Comparison of ENCODE assay signal across 8 mouse cellular contexts in genomic region chr13:37514641-37515305, GRCm38 (mm10).
DNase-seq lines count a peak whose midpoint lies in the region; ATAC-seq lines count a peak whose summit lies in the region.

No protein-coding gene starts in this region.

- intact Hi-C loops in heart, postnatal 10 days (cut with DNase I): no loop called here
- intact Hi-C loops in left cerebral cortex, postnatal 14 days (cut with DNase I): no loop called here

- no peak overlapping the region for H3K9ac ChIP-seq in heart, embryonic 15.5 days
- H3K9ac ChIP-seq in hindbrain, embryonic 16.5 days (ENCODE audit: low read depth, low read length): no peak overlapping the region
- peak overlapping the region; percentile 43; the same call in 1 of the 2 replicates for H3K9ac ChIP-seq in midbrain, embryonic 14.5 days (replicated peaks; ENCODE audit: low read length)

- H3K4me1 ChIP-seq in heart, embryonic 15.5 days (replicated peaks): peaks cover 13% of the 10 kb centered on the region
- H3K4me1 ChIP-seq in embryonic facial prominence, embryonic 10.5 days: peaks cover 27% of the 10 kb centered on the region
- H3K4me1 ChIP-seq in hindbrain, embryonic 16.5 days (ENCODE audit: control insufficient read depth, insufficient read depth, low read depth, low read length): peaks cover 10% of the 10 kb centered on the region
- peaks cover 16% of the 10 kb centered on the region for H3K4me1 ChIP-seq in midbrain, embryonic 14.5 days (ENCODE audit: control insufficient read depth, insufficient read depth, low read length)

- no peaks in the 10 kb centered on the region for H3K27me3 ChIP-seq in heart, embryonic 15.5 days
- H3K27me3 ChIP-seq in embryonic facial prominence, embryonic 10.5 days (replicated peaks; ENCODE audit: low read depth, poor library complexity, severe bottlenecking): no peaks in the 10 kb centered on the region
- no peaks in the 10 kb centered on the region for H3K27me3 ChIP-seq in hindbrain, embryonic 16.5 days (replicated peaks; ENCODE audit: control insufficient read depth, insufficient read depth, low read length)
- 0 out of 2 replicates have a peak, but pooled peaks cover 4% of the 10 kb centered on the region for H3K27me3 ChIP-seq in midbrain, embryonic 14.5 days (ENCODE audit: control insufficient read depth, insufficient read depth, low read length)

- no peak overlapping the region for H3K4me3 ChIP-seq in heart, embryonic 15.5 days
- peak overlapping the region; percentile 38 for H3K4me3 ChIP-seq in embryonic facial prominence, embryonic 10.5 days
- H3K4me3 ChIP-seq in hindbrain, embryonic 16.5 days (ENCODE audit: low read length): no peak overlapping the region
- H3K4me3 ChIP-seq in midbrain, embryonic 14.5 days (replicated peaks; ENCODE audit: low read depth, low read length): no peak overlapping the region

- peak overlapping the region; percentile 36; the same call in 1 of the 2 replicates for H3K4me2 ChIP-seq in heart, embryonic 15.5 days
- H3K4me2 ChIP-seq in hindbrain, embryonic 16.5 days (ENCODE audit: low read length): peak overlapping the region; percentile 47; the same call in 1 of the 2 replicates
- peak overlapping the region; percentile 45 for H3K4me2 ChIP-seq in midbrain, embryonic 14.5 days (ENCODE audit: low read length)

- H3K36me3 ChIP-seq in heart, embryonic 15.5 days: no peaks in the 10 kb centered on the region
- H3K36me3 ChIP-seq in embryonic facial prominence, embryonic 10.5 days (replicated peaks): no peaks in the 10 kb centered on the region
- H3K36me3 ChIP-seq in hindbrain, embryonic 16.5 days (ENCODE audit: control insufficient read depth, insufficient read depth, low read length): no peaks in the 10 kb centered on the region
- no peaks in the 10 kb centered on the region for H3K36me3 ChIP-seq in midbrain, embryonic 14.5 days (ENCODE audit: control insufficient read depth, insufficient read depth, low read length)

- H3K9me3 ChIP-seq in heart, embryonic 15.5 days (replicated peaks): no peaks in the 10 kb centered on the region
- H3K9me3 ChIP-seq in embryonic facial prominence, embryonic 10.5 days: no peaks in the 10 kb centered on the region
- no peaks in the 10 kb centered on the region for H3K9me3 ChIP-seq in hindbrain, embryonic 16.5 days (ENCODE audit: control insufficient read depth, low read length)
- no peaks in the 10 kb centered on the region for H3K9me3 ChIP-seq in midbrain, embryonic 14.5 days (ENCODE audit: control insufficient read depth, low read length)

- WGBS in heart, embryonic 15.5 days: 72% methylated on average over 12 of the region's 12 CpGs
- 70% methylated on average over 12 of the region's 12 CpGs for WGBS in embryonic facial prominence, embryonic 10.5 days
- 65% methylated on average over 12 of the region's 12 CpGs for WGBS in hindbrain, embryonic 16.5 days
- WGBS in midbrain, embryonic 14.5 days: 72% methylated on average over 12 of the region's 12 CpGs

- ATAC-seq in heart, embryonic 15.5 days (replicated peaks; ENCODE audit: insufficient number of reproducible peaks, insufficient read depth, low FRiP score, low read depth): no peak
- no peak for ATAC-seq in hindbrain, embryonic 16.5 days
- no peak for ATAC-seq in midbrain, embryonic 14.5 days (ENCODE audit: low FRiP score, low TSS enrichment)

- no peak for DNase-seq in heart, postnatal 10 days
- DNase-seq in embryonic facial prominence, embryonic 10.5 days (ENCODE audit: low spot score): no peak
- DNase-seq in midbrain, embryonic 14.5 days: no peak
- no peak for DNase-seq in left cerebral cortex, postnatal 14 days (ENCODE audit: low spot score in 2 of 2)
- no peak for DNase-seq in frontal cortex, adult 2 months (ENCODE audit: extremely low spot score in 1 of 2, low spot score in 1 of 2)
- no peak for DNase-seq in thymus, postnatal 14 days

- H3K27ac ChIP-seq in heart, embryonic 15.5 days: peak overlapping the region; percentile 65
- peak overlapping the region; percentile 84 for H3K27ac ChIP-seq in embryonic facial prominence, embryonic 10.5 days (replicated peaks)
- H3K27ac ChIP-seq in hindbrain, embryonic 16.5 days (ENCODE audit: low read depth, low read length): peak overlapping the region; percentile 72
- H3K27ac ChIP-seq in midbrain, embryonic 14.5 days (replicated peaks; ENCODE audit: low read depth, low read length): peak overlapping the region; percentile 71
